Mouse (Mus musculus) kidney, embryonic 15.5 days (tissue): ENCODE results near the gene St6galnac3. TPM values are rescaled to one million over a fixed set of nuclear protein-coding genes. Genes with fewer than 3 reads are reported as not detected.

ENCODE experiments used
- ATAC-seq: fragments of 200-750 bp; cut with Nextera tagmentation; replicated peaks from 2 replicates; pipeline ENCODE4 v1.8.0; 2017; ENCODE audit warnings: moderate TSS enrichment; ENCODE audit not compliant: low FRiP score
- H3K27ac ChIP-seq: fragments of 300-500 bp; sonication (generic); 2 replicates; pipeline ENCODE4 v1.5.1; 2015; ENCODE audit warnings: mild to moderate bottlenecking, inconsistent platforms
- H3K27me3 ChIP-seq: fragments of 300-500 bp; sonication (generic); 2 replicates; pipeline ENCODE4 v1.6.1; 2015; ENCODE audit warnings: inconsistent platforms
- H3K36me3 ChIP-seq: fragments of 300-500 bp; sonication (generic); 2 replicates; pipeline ENCODE4 v1.6.1; 2015; ENCODE audit warnings: inconsistent platforms
- H3K4me1 ChIP-seq: fragments of 300-500 bp; sonication (generic); 2 replicates; pipeline ENCODE4 v1.6.1; 2015; ENCODE audit warnings: inconsistent platforms
- H3K4me2 ChIP-seq: fragments of 300-500 bp; sonication (generic); 2 replicates; pipeline ENCODE4 v1.6.1; 2015; ENCODE audit warnings: moderate library complexity, mild to moderate bottlenecking, inconsistent platforms
- H3K4me3 ChIP-seq: fragments of 300-500 bp; sonication (generic); replicated peaks from 2 replicates; pipeline ENCODE4 v1.5.1; 2015; ENCODE audit warnings: mild to moderate bottlenecking, inconsistent platforms
- H3K9ac ChIP-seq: fragments of 300-500 bp; sonication (generic); 2 replicates; pipeline ENCODE4 v1.6.1; 2015; ENCODE audit warnings: mild to moderate bottlenecking, inconsistent platforms
- H3K9me3 ChIP-seq: fragments of 300-500 bp; sonication (generic); replicated peaks from 2 replicates; pipeline ENCODE4 v1.6.1; 2016; ENCODE audit warnings: inconsistent platforms
- WGBS: fragments of 180-500 bp; shearing (Covaris S2); methylation state at CpG from one replicate; pipeline ENCODE4 v1.1.7; 2015; ENCODE audit warnings: mixed read lengths; 5-methylcytosine and 5-hydroxymethylcytosine counted together
- microRNA-seq: library from miRNA; unstranded; fragments of <30 nt; microRNA quantifications from one replicate; pipeline ENCODE4, GENCODE M21; 2016
- polyA plus RNA-seq: library from polyadenylated mRNA; unstranded; fragments of >200 nt; fragmentation: Nextera tagmentation; extraction: Ambion mirVana; gene quantifications from 2 replicates; pipeline ENCODE4 v1.2.1, GENCODE M21; 2015

The St6galnac3 gene
- polyA plus RNA-seq, 1 experiment from 2014 or later = 65.5 TPM

DNA sequence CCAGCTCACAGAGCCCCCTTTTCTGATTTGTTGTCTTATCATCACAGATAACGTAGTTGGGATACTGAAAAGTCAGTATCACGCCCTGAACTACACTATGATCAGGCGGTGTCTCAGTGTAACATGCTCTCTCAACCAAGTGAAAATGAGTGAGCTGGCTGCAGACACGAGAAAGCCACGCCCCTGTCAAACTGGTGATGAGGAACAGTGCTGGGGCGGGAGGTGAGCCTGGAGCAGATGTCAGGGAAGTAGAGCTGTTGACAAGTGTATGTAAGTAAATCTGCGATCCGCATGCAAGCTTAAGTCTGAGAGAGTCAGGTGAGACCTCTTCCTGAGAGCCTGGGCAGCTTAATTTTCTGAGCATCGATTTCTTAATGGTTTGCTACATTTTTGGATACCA is 563.3 kb downstream of the St6galnac3 start:
- H3K9ac ChIP-seq = no peak overlapping the region
- WGBS = 48% methylated on average over 9 of the region's 9 CpGs
- H3K36me3 ChIP-seq = no peaks in the 10 kb centered on the region
- no peak overlapping the region for H3K4me3 ChIP-seq
- peaks cover 10% of the 10 kb centered on the region; the same call in 1 of the 2 replicates for H3K4me1 ChIP-seq
- no peak overlapping the region for H3K4me2 ChIP-seq
- peak; percentile 41; the same call in 1 of the 2 replicates for ATAC-seq
- H3K27me3 ChIP-seq = no peaks in the 10 kb centered on the region
- H3K9me3 ChIP-seq = no peaks in the 10 kb centered on the region
- no peak overlapping the region for H3K27ac ChIP-seq

- Histone ChIP-seq H3K36me3 (no peaks in the 10 kb centered on the region), H3K9me3 (no peaks in the 10 kb centered on the region), H3K27me3 (no peaks in the 10 kb centered on the region), H3K27ac (no peak overlapping the region), H3K4me3 (no peak overlapping the region), H3K4me1 (peaks cover 10% of the 10 kb centered on the region; the same call in 1 of the 2 replicates), H3K9ac (no peak overlapping the region), H3K4me2 (no peak overlapping the region)
- WGBS = 62% methylated on average over 5 of the region's 5 CpGs
- peak; percentile 66 for ATAC-seq
Observed at GRCm38 (mm10) chr3:153160683-153161082, 564.3 kb downstream of the St6galnac3 start.

DNA sequence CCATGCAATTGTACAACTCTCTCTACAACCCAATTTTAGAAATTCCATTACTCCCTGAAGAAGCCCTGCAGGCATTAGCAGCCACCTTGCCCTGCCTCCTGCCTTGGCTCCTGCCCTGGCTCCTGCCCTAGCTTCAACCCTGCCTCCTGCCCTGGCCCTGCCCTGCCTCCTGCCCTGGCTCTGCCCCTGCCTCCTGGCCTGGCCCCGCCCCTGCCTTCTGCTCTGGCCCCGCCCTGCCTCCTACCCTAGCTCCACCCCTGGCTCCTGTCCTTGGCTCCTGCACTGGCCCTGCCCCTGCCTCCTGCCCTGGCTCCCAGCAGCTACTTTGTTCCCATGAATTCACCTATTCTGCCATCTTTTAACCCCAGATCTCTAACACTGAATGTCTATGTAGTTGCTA is 576.1 kb downstream of the St6galnac3 start:
- WGBS = 27% methylated on average over 2 of the region's 2 CpGs

More for the DNA sequence above, 576.1 kb downstream of the St6galnac3 start:
- H3K36me3 ChIP-seq = no peaks in the 10 kb centered on the region
- H3K9ac ChIP-seq = no peak overlapping the region
- H3K4me1 ChIP-seq = peaks cover 8% of the 10 kb centered on the region; the same call in 1 of the 2 replicates
- H3K27me3 ChIP-seq = no peaks in the 10 kb centered on the region
- H3K4me3 ChIP-seq = no peak overlapping the region
- H3K9me3 ChIP-seq = no peaks in the 10 kb centered on the region
- H3K27ac ChIP-seq = no peak overlapping the region
- H3K4me2 ChIP-seq = no peak overlapping the region
- peak; percentile 87 for ATAC-seq

Small RNA genes within 50 kb of the gene (microRNA-seq; reads per million reads assigned to microRNA genes)
- not detected for gene Gm27405

Other genes starting within 250 kb of the St6galnac3 start
- 0.12 TPM in 1 of 2 replicates, not detected in the other for gene Asb17, start 119.0 kb upstream of the St6galnac3 start, polyA plus RNA-seq
- gene Msh4, start 181.0 kb upstream of the St6galnac3 start, polyA plus RNA-seq = 0.06 and 0.14 TPM in 2 replicates
- gene Rabggtb, start 187.8 kb upstream of the St6galnac3 start, polyA plus RNA-seq = 50.3 and 56.1 TPM in 2 replicates
- gene Acadm, start 219.5 kb upstream of the St6galnac3 start, polyA plus RNA-seq = 113 and 122 TPM in 2 replicates
- 0.50 and 0.58 TPM in 2 replicates for gene Slc44a5, start 248.3 kb upstream of the St6galnac3 start, polyA plus RNA-seq